Mouse (Mus musculus) lung, postnatal 14 days (tissue): ENCODE measurements around the gene Ldlr.
A peak's percentile ranks its signal among the peaks of the same experiment; 100 is the strongest.
"Not testable (repeated sequence)": the region's sequence is repeated elsewhere in the genome, so short reads cannot be mapped to it uniquely, and the experiment has no call there.

Experiments
- DNase-seq: peaks from one replicate; pipeline ENCODE4 v3.0.0; 2021

The Ldlr gene

DNA sequence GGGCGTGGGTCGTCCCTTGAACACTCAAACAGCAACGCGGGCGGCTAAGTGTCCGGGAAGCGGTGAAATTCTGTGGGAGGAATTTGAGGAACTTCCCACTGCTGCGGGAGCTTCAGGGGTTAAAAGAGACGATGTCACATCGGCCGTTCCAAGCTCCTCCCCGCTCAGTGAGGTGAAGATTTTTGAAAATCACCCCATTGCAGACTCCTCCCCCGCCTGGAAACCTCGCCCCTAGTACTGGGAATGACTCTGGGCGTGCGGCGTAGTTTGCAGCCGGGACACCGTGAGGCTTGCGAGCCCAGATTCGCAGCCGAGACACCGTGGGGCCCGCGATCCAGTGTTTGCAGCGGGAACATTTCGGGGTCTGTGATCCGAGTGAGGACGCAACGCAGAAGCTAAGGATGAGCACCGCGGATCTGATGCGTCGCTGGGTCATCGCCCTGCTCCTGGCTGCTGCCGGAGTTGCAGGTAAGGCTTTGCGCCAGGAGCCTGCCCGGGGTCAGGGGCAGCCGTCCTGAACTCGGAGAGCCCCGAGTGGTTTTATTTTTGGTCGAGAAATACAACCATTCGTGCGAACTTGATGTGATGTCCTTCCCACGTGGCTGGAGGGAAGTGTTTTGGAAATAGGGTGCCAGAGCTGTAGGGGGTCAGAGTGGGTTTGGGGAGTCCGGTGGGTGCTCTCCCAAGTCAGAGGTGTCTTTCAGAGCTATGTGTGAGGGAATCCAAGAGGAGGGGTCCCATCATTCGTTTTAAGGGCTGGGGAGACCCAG is at the start of gene Ldlr:
Ldlr (plus strand) TSS at position 107 of the 770 bp plus-strand sequence.
- peak; percentile 83 for DNase-seq

DNA sequence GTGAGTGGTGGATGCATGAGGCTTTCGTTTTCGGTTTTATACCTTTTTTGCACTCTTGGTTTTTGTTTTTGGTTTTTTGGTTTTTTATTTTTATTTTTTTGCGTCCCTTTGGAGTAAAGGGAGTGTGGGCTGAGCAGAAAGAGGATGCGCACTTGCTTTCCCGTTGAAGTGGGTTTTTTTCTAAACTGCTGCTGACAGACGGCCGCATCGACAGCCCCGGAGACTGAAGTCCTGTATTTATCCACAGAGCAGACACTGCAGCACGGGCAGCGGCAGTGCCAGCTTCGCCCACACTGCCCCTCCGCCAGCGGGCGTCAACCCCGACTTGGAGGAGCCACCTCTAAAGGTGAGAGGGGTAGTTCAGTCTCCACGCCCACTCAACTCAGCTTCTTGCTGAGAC is 45.6 kb upstream of the Ldlr start:
- DNase-seq = no peak

DNA sequence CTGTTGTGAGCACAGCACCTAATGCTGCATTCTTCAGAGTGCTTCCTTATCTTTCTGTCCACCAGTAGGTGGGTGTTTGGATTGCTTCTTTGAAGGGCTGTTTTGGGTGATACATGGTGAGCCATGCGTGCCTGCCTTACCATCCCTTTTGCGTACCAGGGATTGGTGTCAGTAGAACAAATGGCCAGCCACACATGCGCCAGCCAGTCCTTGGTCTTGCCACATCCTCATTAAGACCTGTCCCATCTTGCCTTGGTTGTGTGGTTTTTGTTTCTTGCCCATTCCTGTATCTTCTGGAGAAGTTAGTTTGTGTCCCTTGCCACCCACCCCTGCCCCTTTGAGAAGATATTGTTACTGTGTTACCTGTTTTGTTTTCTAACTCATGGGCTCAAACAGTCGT is 42.8 kb upstream of the Ldlr start:
- no peak for DNase-seq

DNA sequence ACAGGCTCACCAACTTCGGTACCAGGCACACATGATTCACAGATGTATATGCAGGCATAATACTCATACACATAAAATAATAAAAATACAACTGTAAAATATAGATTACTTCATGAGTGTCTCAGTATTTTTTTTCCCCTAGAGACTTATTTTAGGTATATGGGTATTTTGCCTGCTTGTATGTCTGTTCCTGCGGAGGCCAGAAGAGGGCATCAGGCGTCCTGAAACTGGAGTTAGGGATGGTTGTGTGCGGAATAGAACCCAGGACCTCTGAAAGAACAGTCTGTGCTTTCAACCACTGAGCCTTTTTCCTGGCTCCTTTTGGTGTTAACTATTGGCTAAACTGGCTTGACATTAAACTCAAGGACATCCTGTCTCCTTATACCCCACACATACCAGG is 40.5 kb upstream of the Ldlr start:
- DNase-seq = no peak

DNA sequence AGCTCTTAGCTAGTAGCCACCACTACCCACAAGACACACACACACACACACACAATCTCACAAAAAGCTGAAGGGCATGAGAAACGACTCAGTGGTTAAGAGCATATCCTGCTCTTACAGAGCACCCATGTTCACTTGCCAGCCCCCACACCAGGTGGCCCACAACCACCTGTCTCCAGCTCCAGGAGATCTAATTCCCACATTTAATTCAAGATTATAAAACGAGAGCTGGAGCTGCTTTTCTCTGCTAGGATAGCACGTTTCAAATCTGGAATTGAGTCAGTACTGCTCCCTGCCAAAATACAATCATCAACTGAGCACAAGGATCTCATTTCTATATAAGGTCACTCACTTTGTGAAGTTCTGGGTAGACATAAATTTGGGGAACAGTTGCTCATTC is 39.4 kb upstream of the Ldlr start:
- DNase-seq = no peak

DNA sequence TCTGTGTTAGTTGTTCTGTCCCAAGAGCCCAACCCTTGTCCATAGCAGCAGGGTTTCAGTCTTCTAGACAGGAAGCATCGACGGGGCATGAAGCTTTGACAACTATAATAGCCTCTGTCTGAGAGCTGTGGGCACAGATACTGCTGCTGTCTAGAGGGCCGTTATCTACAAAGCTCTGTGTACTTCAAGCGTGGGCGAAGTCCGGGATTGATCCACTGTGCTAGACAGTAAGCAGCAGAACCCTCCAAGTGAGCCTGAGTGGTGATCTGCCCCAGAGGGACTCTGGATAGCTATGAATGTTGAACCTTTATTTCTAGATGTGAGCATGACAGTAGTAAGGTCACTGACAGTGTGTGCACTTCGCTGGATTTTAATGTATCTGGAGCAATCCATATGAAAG is 34.7 kb upstream of the Ldlr start:
- no peak for DNase-seq

DNA sequence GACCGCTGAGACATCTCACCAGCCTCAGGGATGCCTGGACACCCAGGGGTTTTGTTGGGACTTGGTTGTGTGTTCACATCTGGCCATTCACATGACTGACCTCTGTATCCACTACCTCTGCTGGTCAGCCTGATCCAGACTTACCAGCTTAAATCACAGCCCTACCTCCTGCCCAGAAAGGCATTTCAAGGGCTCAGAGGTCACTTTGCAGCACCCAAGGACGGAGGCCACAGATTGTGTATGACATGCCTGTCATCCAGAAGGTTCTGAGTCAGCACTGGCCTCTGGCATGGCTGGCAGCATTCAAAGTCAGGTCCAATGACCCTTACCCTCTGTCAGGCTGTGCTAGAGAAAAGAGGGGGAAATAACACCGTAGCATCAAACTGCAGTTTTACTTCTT is 33.3 kb upstream of the Ldlr start:
- DNase-seq = no peak

DNA sequence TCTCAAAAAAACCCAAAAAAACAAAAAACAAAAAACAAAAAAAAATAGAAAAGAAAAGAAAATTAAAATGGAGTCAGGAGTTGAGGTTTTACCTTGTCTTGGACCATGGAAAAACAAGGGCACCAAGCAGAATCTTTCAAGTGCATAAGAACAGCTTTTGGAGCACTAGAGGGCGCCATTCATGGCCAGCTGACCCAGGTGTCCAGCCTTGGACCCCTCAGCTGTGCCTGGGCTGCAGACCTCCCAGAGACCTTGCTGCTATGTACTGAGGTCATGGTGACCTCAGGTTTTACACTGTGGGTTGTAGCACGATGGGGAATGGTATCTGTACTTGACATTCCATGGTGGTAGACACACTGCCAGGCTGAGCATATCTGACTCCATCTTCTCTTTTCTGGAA is 31.4 kb upstream of the Ldlr start:
- peak; percentile 63 for DNase-seq

DNA sequence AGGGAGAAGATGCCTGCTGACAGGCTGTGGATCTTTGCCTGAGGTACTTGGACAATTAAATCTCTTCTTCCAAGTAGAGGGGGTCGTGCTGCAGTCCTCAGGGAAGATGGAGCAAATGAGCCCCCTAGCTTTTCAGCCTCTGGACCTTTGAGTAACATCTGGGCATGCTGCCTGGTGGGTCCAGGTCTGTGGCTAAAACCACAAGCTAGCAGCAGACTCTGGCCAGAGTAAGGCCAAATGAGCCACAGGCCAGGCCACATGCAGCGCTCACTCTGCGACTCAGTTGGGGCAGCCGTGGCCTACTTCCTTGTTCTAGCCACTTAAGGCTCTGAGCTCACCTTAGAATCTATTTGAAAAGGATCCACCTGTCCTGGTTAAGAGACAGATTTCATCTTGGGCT is 30.8 kb upstream of the Ldlr start:
- no peak for DNase-seq

DNA sequence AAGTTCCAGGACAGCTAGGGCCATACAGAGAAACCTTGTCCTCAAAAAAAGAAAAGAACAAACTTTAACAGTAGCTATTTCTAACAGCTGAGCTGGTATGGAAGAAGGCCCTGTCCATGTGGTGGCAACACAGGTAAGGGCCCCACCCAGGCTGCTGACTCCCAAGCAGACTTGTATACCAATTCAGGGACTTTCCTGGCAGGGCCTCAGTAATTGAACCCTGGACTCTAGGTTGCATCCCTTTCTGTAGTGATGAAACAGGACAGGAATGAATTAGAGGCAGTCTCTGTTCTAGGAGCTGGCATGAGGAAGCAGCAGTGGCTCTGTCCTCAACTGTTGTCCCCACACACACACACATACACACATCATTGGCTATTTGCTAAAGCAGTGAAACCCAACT is 29.2 kb upstream of the Ldlr start:
- no peak for DNase-seq

DNA sequence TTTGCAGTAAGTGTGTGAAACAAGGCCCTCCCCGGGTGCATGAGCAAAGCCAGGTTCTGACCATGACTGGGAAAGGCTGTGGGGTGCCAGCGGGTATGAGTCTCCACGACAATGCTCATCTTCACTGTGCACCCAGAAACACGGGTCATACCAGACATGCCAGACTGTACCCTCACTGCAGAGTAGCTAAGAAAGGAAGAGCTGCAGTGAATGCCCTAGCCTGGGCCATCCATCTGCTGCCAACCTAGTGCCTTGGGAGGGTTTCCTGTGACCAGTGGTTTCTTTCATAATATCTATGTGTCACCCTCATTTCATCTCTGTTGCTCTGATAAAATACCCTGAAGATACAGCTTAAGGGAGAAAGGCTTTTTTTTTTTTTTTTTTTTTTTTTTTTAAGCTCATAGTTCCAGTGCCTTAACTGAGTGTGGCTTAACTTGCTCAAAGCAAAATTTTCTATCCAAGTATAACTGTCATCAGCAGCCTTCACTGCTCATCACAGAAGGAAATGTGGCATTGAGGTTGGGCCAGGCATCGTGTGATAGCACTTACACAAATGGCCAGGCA is 28.0 kb upstream of the Ldlr start:
- DNase-seq = no peak

DNA sequence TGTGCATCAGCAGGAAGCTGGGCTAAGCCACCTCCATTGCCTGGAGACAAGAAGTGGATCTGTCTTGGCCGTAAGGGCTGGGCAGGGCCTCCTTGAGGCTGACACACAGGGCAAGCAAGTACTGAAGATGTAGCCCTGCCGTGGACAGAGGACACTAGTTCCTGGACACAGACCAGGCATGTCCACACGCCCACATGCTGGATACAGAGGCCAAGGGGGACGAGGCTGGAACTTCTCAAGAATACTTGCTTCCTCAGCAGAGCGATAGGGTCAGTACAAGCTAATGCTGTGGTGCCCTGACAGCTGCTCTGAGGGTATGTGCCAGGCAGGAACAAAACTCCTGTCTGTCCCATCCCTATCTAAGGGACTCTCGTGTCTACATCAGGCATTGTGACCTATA is 26.2 kb upstream of the Ldlr start:
- DNase-seq = no peak

DNA sequence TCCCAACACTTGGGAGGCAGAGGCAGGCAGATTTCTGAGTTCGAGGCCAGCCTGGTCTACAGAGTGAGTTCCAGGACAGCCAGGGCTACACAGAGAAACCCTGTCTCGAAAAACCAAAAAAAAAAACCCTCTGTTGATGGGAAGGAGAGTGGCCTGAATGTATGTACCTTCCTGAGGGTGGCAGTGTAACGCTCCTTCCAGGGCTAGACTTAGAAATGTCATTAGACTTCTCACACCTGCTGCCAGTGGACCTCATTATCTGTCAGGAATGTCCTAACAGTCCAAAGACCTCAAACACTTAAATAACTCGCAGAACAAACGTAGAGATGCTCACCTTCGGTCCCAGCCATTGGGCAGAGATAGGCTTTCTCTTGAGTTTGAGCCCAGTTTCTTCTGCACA is 24.0 kb upstream of the Ldlr start:
- DNase-seq = not testable (repeated sequence)

DNA sequence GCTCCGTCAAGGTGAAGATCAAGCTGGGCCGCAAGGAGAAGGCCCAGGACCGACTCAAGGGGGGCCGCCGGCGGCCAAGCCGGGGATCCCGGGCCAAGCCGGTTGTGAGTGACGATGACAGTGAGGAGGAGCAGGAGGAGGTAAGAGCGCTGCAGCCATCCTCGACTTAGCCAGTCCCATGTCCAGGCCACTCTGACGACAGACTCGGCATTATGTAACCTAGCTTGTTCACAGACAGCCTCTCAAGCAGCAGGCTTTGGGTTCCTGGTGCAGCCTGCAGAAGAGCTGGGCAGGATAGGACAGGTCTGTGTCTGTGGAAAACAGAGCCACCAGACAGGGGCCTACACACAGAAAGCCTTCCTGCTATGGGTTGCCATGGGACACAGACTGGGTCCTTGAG is 22.2 kb upstream of the Ldlr start:
- DNase-seq = no peak

DNA sequence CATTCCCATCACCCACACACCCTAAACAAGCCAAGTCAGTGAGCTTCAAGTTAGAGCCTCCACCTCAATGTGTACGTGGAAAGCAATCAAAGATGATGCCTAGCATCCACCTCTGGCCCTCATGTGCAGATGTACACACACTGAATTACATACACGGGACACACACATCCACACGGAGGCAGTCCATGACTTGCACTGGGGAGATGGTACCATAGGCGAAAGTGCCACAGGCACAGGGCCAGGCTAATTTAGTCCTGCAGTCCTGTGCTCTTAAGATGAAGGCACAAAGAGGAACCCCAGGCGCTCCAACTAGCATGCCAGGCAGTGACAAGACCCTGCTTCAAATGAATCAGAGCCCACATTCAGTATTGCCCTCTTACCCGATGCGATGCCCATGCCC is 19.8 kb upstream of the Ldlr start:
- DNase-seq = no peak

DNA sequence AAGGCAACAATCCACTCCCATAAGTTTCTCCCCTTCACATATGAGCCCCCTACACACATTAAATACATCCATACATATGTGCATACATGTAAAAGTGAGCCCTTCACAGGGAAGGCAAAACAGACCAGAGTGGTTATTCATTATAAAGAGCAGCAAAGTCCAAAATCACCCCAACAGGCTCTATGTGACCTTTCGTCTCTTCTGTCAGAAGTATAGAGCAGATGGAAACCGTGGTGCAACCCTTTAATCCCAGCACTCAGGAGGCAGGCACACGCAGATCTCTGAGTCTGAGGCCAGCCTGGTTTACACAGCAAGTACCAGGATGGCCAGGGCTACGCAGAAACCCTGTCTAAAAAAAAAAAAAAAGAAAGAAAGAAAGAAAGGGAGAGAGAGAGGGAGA is 17.2 kb upstream of the Ldlr start:
- no peak for DNase-seq

DNA sequence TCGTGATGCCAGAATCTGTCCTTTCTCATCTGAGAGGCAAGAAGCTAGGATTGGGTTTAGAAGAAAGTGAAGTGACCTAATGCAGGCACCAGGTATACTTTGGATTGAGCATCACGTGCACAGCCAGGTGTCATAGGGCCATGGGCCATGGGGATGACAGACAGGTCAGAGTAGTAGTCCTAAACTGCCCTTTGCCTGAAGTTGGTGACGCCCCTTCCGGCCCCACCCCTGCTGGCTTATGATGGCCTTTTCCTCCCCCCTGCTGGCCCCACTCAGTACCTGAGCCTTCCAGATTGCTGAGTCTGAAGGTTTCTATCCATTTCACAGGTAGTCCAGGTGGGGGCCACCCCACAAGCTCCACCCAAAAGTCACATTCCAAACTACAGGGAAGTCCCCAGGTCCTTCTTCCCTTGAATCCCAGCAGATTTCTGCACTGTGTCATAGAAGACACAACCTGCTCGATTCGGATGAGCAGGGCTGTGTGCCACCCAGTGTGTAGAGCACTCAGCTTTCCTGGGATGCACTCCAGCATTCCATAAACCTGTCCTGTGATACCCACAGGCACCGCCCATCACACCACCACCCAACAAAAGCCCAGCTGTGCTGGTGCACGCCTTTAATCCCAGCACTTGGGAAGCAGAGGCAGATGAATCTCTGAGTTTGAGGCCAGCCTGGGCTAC is 16.6 kb upstream of the Ldlr start:
- DNase-seq = no peak

DNA sequence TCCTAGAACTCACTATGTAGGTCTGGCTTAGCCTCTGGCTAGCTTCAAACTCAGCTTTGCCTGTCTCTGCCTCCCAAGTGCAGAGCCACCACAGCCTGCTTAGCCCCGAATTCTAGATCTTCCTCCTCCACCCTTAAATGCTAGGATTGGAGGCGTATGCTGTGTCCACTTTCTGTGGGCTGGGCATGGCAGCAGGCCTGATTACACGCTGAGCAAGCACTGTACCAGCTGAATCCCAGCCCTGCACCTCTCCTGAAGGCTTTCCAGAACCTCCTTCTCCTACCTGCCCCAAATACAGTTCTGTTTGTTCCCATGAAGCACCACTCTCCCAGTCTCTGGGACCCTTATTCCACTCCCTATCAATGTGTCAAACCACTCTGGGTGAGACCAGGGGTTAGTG is 13.9 kb upstream of the Ldlr start:
- no peak for DNase-seq

DNA sequence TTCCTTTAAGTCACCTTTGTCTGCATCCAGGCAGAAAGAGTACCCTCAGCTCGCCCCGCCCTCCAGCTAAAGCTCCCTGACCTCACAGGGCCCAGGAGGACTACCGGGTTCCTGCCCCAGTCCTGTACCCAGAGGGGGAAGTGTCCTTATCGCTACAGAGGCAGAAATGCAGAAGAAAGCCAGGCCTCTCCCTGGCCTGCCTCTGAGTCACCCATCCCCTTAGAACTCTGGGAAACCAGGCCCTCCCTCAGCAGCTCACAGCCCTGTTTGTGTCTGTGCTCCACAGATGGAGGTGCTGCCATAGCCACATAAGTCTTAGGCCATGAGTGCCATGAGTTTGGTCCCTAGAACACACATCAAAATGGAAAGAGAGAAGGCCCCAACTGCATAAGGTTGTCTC is 8.0 kb upstream of the Ldlr start:
- DNase-seq = no peak

DNA sequence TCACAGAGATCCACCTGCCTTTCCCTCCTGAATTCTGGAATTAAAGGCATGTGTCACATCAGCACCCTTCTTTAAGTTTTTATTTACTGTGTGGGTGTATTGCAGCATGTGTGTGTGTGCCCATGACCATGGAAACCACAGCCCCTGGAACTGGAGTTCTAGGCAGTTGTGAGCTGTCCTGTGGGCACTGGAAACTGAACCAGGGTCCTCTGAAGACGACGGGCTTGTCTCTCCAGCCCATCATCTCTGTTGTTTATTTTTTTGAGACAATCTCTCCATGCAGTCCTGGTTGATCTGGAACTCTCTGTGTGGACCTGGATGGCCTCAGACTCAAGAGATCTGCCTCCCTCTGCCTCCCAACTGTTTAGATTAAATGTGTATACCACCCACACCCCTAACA is 6.3 kb upstream of the Ldlr start:
- no peak for DNase-seq

DNA sequence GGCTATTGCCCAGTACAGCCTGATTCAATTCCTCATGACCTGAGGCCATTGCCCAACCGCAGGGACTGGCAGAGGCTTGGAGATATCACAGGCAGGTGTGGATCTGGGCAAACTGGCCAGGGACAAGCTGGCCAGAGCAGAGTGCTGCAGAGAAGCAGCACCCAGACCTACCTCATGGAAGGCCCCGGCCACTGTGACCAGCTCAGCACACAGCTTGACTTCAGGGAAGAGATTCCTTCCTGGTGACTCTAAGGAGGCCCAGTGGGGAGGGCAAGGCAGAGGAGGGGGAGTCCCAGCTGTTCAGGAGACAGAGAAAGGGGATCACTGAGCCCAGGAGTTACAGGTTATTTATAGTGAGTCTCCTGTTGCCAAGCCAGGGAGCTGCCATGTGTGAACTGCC is 2.2 kb upstream of the Ldlr start:
- no peak for DNase-seq

DNA sequence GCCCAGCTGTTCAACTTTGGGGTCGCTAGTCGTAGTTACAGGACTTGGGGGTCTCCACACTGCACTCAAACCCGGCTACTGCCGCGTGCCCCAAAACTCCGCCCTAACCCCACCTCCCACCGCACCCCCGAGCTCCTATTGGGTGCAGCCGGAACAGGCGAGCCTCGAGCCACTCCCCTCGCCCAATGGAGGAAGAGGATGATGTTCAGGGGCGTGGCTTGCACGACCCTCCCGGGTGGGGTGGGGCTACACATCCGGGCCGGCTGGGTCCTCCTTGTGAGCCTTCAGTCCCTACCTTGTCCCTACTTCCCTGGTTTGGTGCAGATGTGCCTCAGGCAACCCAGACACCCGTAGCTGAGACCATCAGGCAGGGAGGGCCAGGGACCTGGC is 859 bp downstream of the Ldlr start:
- peak; percentile 89 for DNase-seq

DNA sequence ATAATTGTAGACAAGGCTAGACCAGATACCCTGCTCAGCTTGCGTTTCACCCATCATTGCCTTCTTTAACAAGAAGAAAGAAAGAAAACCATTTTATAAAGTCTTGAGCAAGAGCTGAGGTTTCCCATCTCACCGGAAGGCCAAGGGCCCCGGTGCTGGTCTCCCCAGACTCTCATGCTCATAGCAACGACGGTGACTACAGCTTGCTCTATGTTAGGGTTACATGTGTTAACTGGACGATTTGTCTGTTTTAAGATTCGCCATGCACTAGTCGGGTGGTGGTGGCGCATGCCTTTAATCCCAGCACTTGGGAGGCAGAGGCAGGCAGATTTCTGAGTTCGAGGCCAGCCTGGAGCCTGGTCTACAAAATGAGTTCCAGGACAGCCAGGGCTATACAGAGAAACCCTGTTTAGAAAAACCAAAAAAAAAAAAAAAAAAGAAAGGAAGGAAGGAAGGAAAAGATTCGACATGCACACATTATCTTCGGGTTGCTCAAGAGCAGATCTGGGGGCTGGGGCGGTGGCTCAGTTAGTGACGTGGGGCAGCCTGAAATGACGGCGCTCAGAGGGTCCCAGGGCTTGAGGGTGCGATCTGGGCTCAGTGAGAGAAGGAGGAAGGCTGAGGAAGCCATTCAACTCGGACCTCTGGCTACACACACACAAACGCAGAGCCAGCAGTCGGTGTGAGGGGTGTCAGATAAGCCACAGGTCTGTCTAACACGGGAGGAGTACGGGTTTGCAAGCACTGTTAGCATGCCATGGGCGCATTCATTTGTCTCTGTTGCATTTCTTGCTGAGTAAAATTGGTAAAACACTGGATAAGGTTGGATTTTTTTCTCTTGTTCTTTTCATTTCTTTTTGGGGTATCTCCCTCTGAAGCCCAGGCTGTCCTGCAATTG is 2.2 kb downstream of the Ldlr start:
- no peak for DNase-seq
